Mouse (Mus musculus): ENCODE measurements at regions not wholly inside any gene's neighbourhood (a gene's known extent, or its start where the extent isn't known, plus 50 kb on each side); places are given as distances from the start of the nearest gene placed in this dataset.
"Not testable (repeated sequence)": the region's sequence is repeated elsewhere in the genome, so short reads cannot be mapped to it uniquely, and the experiment has no call there.

GRCm38 (mm10) chr16:12699557-12699956, 409.9 kb upstream of the Ercc4 start:
- no peak for TF ChIP-seq CTCF (IDR thresholded peaks at IDR 0.05; ENCODE audit: low read depth)
- no peak for TF ChIP-seq EP300 (IDR thresholded peaks at IDR 0.05; ENCODE audit: low read depth)
- DNase-seq (ENCODE audit: low read depth in 3 of 3, low spot score in 3 of 3), result no peak
- Histone ChIP-seq H3K27me3 (ENCODE audit: control insufficient read depth, insufficient read depth, low read length) (no peaks in the 10 kb centered on the region), H3K4me1 (replicated peaks; ENCODE audit: control insufficient read depth in 2 of 2, insufficient read depth in 2 of 2, low read length in 1 of 2) (peaks cover 3 to 40% of the 10 kb centered on the region in 2 experiments; a peak in 3 of 4 replicates), H3K36me3 (replicated peaks; ENCODE audit: control insufficient read depth, insufficient read depth, low read depth) (no peaks in the 10 kb centered on the region), H3K4me3 (ENCODE audit: insufficient read depth in 1 of 2, low read depth in 2 of 2, low read length in 2 of 2) (no peak overlapping the region), H3K9ac (replicated peaks) (no peak overlapping the region), H3K27ac (no peak overlapping the region), H3K4me2 (ENCODE audit: low read depth) (no peak overlapping the region), H3K9me3 (ENCODE audit: control insufficient read depth, low read length) (no peaks in the 10 kb centered on the region)
- ATAC-seq (ENCODE audit: insufficient read depth), result no peak
- 77% methylated on average over 5 of the region's 5 CpGs for WGBS (ENCODE audit: insufficient replicate concordance)

DNA sequence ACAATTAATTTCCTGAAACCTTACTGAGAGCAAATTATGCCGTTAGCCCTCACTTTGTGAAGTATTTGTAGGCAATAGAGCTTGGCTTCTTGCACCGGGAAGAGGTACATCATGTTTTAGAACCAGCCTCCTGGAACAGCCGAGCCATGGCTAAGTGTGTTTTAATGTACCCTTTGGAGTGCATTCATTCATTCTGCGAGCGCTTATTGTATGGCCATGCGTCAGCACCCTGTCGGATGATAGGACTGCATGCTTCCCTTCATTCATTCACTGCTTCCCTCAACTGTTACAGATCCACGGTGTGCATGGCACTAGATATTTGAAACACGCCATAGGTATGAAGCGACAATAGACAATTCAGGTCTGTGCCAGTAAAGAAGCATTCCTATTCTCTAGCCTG, 409.4 kb upstream of the Ercc4 start:
- TF ChIP-seq EP300 (IDR thresholded peaks at IDR 0.05; ENCODE audit: low read depth), result no peak
- no peak for TF ChIP-seq CTCF (IDR thresholded peaks at IDR 0.05; ENCODE audit: low read depth)
- Histone ChIP-seq H3K4me3 (ENCODE audit: insufficient read depth in 1 of 2, low read depth in 2 of 2, low read length in 2 of 2) (no peak overlapping the region), H3K4me2 (ENCODE audit: low read depth) (no peak overlapping the region), H3K36me3 (replicated peaks; ENCODE audit: control insufficient read depth, insufficient read depth, low read depth) (no peaks in the 10 kb centered on the region), H3K9ac (replicated peaks) (no peak overlapping the region), H3K9me3 (ENCODE audit: control insufficient read depth, low read length) (no peaks in the 10 kb centered on the region), H3K27me3 (ENCODE audit: control insufficient read depth, insufficient read depth, low read length) (no peaks in the 10 kb centered on the region), H3K27ac (no peak overlapping the region), H3K4me1 (replicated peaks; ENCODE audit: control insufficient read depth in 2 of 2, insufficient read depth in 2 of 2, low read length in 1 of 2) (peaks cover 3 to 40% of the 10 kb centered on the region in 2 experiments; a peak in 3 of 4 replicates)
- DNase-seq (ENCODE audit: low read depth in 3 of 3, low spot score in 3 of 3), result no peak
- WGBS (ENCODE audit: insufficient replicate concordance), result 78% methylated on average over 10 of the region's 10 CpGs
- no peak for ATAC-seq (ENCODE audit: insufficient read depth)

GRCm38 (mm10) chr16:12703818-12704590, 405.5 kb upstream of the Ercc4 start:
- peak; percentile 94 for ATAC-seq (ENCODE audit: insufficient read depth)
- H3K27ac ChIP-seq, result peak overlapping the region; percentile 61
- peak overlapping the region; percentile 41 for H3K4me2 ChIP-seq (ENCODE audit: low read depth)

GRCm38 (mm10) chr16:12706907-12707306, 402.6 kb upstream of the Ercc4 start:
- H3K27ac ChIP-seq, result no peak overlapping the region
- no peak for ATAC-seq (ENCODE audit: insufficient read depth)
- DNase-seq (ENCODE audit: low read depth in 3 of 3, low spot score in 3 of 3), result no peak

More at GRCm38 (mm10) chr16:12703818-12704590, 405.5 kb upstream of the Ercc4 start:
- Histone ChIP-seq H3K9me3 (ENCODE audit: control insufficient read depth, low read length) (no peaks in the 10 kb centered on the region), H3K4me1 (replicated peaks; ENCODE audit: control insufficient read depth in 2 of 2, insufficient read depth in 2 of 2, low read length in 1 of 2) (peaks cover 0 to 14% of the 10 kb centered on the region in 2 experiments; a peak in 2 of 4 replicates), H3K36me3 (replicated peaks; ENCODE audit: control insufficient read depth, insufficient read depth, low read depth) (no peaks in the 10 kb centered on the region), H3K4me3 (ENCODE audit: insufficient read depth in 1 of 2, low read depth in 2 of 2, low read length in 2 of 2) (peak overlapping the region; percentile 28 to 52), H3K27me3 (ENCODE audit: control insufficient read depth, insufficient read depth, low read length) (no peaks in the 10 kb centered on the region), H3K9ac (replicated peaks) (peak overlapping the region; percentile 48)
- TF ChIP-seq EP300 (IDR thresholded peaks at IDR 0.05; ENCODE audit: low read depth), result no peak
- TF ChIP-seq CTCF (IDR thresholded peaks at IDR 0.05; ENCODE audit: low read depth), result no peak
- WGBS (ENCODE audit: insufficient replicate concordance), result 62% methylated on average over 9 of the region's 9 CpGs
- DNase-seq (ENCODE audit: low read depth in 3 of 3, low spot score in 3 of 3), result peak in 1 of 3 experiments; percentile 30

DNA sequence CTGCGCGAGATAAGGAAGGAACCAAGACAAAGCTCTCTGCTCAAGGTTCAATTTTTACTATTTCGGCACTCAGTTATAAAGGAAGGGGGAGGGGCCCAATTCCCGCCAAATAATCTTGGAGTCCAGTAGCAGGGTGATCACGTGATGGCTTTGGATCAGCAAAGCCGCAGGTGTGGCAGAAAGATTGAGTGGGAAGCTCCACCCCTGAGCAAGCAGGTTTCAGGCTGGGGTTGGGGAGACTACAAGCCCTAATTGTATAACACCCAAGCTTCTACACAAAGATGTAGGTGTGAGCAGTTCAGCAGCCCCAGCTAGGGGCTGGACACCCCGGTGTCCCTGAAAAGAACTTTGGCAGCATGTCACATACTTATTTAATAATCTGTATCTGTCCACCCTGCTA, 388.1 kb upstream of the Ercc4 start:
- not testable (repeated sequence) for H3K4me2 ChIP-seq (ENCODE audit: low read depth); H3K27ac ChIP-seq; DNase-seq (ENCODE audit: low read depth in 3 of 3, low spot score in 3 of 3); H3K4me1 ChIP-seq (replicated peaks; ENCODE audit: control insufficient read depth in 2 of 2, insufficient read depth in 2 of 2, low read length in 1 of 2); ATAC-seq (ENCODE audit: insufficient read depth); H3K27me3 ChIP-seq (ENCODE audit: control insufficient read depth, insufficient read depth, low read length); H3K9ac ChIP-seq (replicated peaks); H3K4me3 ChIP-seq (ENCODE audit: insufficient read depth in 1 of 2, low read depth in 2 of 2, low read length in 2 of 2); H3K9me3 ChIP-seq (ENCODE audit: control insufficient read depth, low read length); H3K36me3 ChIP-seq (replicated peaks; ENCODE audit: control insufficient read depth, insufficient read depth, low read depth)
- 54% methylated on average over 6 of the region's 7 CpGs for WGBS (ENCODE audit: insufficient replicate concordance)

More at GRCm38 (mm10) chr16:12706907-12707306, 402.6 kb upstream of the Ercc4 start:
- no peak overlapping the region for H3K9ac ChIP-seq (replicated peaks)
- peaks cover 0 to 12% of the 10 kb centered on the region in 2 experiments; a peak in 2 of 4 replicates for H3K4me1 ChIP-seq (replicated peaks; ENCODE audit: control insufficient read depth in 2 of 2, insufficient read depth in 2 of 2, low read length in 1 of 2)
- H3K4me2 ChIP-seq (ENCODE audit: low read depth), result no peak overlapping the region
- H3K36me3 ChIP-seq (replicated peaks; ENCODE audit: control insufficient read depth, insufficient read depth, low read depth), result no peaks in the 10 kb centered on the region
- TF ChIP-seq CTCF (IDR thresholded peaks at IDR 0.05; ENCODE audit: low read depth) (no peak), EP300 (IDR thresholded peaks at IDR 0.05; ENCODE audit: low read depth) (no peak)
- H3K27me3 ChIP-seq (ENCODE audit: control insufficient read depth, insufficient read depth, low read length), result no peaks in the 10 kb centered on the region
- H3K4me3 ChIP-seq (ENCODE audit: insufficient read depth in 1 of 2, low read depth in 2 of 2, low read length in 2 of 2), result no peak overlapping the region
- H3K9me3 ChIP-seq (ENCODE audit: control insufficient read depth, low read length), result no peaks in the 10 kb centered on the region
